Mouse (Mus musculus): Measurements from ENCODE around the gene 1700021F07Rik.
A peak's percentile ranks its signal among the peaks of the same experiment; 100 is the strongest.

Gene 1700021F07Rik

DNA sequence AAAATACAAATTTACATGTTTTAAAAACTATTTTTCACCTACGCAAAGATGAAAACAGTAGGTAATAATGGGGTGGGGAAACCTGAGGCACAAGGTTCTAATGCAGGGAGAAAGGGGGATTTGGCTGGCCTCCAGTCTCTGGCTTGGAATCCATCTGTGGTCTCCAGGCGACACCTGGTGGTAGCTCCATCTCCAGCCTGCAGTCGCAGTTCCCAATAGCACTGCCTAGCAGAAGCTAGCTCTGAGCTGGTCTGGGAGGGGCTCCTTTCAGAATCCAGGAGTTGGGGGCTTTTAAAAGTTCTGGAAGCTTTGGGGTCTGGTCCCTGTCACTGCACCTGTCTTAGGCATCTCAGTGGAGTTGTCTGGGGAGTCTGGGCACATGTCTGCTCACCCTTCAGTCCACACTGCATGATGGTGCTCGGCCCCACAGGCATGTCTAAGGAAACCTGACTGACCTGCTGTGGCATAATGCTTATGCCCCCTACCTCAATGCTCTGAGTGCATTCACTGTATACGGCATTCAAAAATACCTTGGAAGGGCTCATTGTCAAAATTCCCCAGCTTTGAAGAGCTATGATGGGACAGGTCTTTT is 39.6 kb downstream of the 1700021F07Rik start:
- DNase-seq (ENCODE audit: low read depth, low spot score): peak; percentile 62

DNA sequence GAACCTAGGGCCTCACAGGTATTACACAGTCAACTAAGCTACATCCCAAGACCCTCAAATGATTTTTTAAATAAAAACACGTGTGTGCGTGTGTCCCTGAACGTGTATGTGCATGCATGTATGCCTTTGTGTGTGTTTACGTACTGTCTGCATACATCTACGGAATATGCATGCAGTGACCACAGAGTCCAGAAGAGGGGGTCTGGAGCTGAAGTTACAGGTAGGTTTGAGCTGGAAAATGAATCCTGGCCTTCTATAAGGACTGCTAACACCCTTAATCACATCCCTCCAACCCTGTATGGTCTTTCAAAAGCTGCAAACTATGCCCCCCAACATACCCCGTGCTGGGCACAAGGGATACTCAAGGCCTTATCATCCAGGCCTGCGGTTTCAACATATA is 41.0 kb downstream of the 1700021F07Rik start:
- peak; percentile 55 for DNase-seq (ENCODE audit: low read depth, low spot score)

DNA sequence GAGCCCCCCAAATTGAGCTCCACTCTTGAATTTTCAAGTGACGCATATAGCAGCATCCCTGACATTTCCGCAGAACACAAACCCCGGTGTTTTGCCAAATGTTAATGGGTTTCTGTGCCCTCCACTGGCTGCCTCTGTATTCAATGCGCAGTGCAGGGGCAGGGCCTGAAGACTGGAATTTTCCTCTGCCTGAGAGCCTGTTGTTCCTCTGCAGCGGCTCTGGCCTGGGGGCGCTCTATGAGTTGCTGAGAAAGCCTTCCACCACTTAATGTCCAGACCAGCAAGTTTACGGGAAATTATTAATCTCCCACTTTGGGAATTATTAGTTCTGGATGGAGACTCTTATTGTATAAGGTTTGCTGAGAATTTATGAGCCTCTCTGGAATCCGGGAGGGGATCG is 41.8 kb downstream of the 1700021F07Rik start:
- peak; percentile 24 for DNase-seq (ENCODE audit: low read depth, low spot score)
